Mouse (Mus musculus): Measurements from ENCODE around the gene Angptl4. TPM values are rescaled to one million over a fixed set of nuclear protein-coding genes. Genes with fewer than 3 reads are reported as not detected.

Angptl4 gene
- total and polyA plus RNA-seq, 3 experiments, result 6.3 to 12.2 (median 8.0) TPM

- in situ Hi-C loops (cut with MboI; ENCODE audit: low pct_ligation_motif_present, low pct_unique_long_range_greater_than_20kb, low sequenced_read_pairs), result no loop called here
Measured at GRCm38 (mm10) chr17:33771617-33772016, 10.0 kb downstream of the Angptl4 start.

GRCm38 (mm10) chr17:33766389-33766788, 15.2 kb downstream of the Angptl4 start:
- no peak overlapping the region for H3K4me2 ChIP-seq (ENCODE audit: insufficient read depth, low read depth, poor library complexity, severe bottlenecking)

More at GRCm38 (mm10) chr17:33771617-33772016, 10.0 kb downstream of the Angptl4 start:
- Histone ChIP-seq H3K9ac (ENCODE audit: insufficient read depth, low read depth) (no peak overlapping the region), H3K27ac (ENCODE audit: insufficient read depth, low read depth) (no peak overlapping the region), H3K9me3 (replicated peaks; ENCODE audit: low read length) (no peaks in the 10 kb centered on the region), H3K36me3 (replicated peaks in 1 of 2; ENCODE audit: control insufficient read depth in 1 of 2, insufficient read depth in 1 of 2, low read length in 1 of 2) (peaks cover 8 to 25% of the 10 kb centered on the region in 2 experiments), H3K4me2 (ENCODE audit: insufficient read depth, low read depth, poor library complexity, severe bottlenecking) (no peak overlapping the region), H3K4me3 (replicated peaks in 1 of 3; ENCODE audit: low read depth in 2 of 3, low read length in 2 of 3, poor library complexity in 1 of 3) (no peak overlapping the region), H3K79me2 (replicated peaks; ENCODE audit: control insufficient read depth, extremely low read depth, insufficient read depth, poor library complexity, severe bottlenecking) (no peaks in the 10 kb centered on the region), H3K27me3 (replicated peaks) (no peaks in the 10 kb centered on the region), H3K4me1 (ENCODE audit: control insufficient read depth in 1 of 2, insufficient read depth in 2 of 2) (no peaks in the 10 kb centered on the region)
- dilution Hi-C loops (cut with MboI; ENCODE audit: extremely low pct_ligation_motif_present, extremely low pct_unique_long_range_greater_than_20kb, low sequenced_read_pairs), result no loop called here
- no peak for DNase-seq (ENCODE audit: extremely low read depth)
- TF ChIP-seq PAX5 (IDR thresholded peaks at IDR 0.05; ENCODE audit: low read length) (no peak), ZKSCAN1 (IDR thresholded peaks at IDR 0.05; ENCODE audit: borderline replicate concordance, low read depth, low read length) (no peak), ZMIZ1 (IDR thresholded peaks at IDR 0.05; ENCODE audit: low read depth, low read length) (no peak), ZC3H11A (IDR thresholded peaks at IDR 0.05; ENCODE audit: low read depth, low read length) (no peak), IRF4 (IDR thresholded peaks at IDR 0.05; ENCODE audit: low read depth, low read length) (no peak), UBTF (IDR thresholded peaks at IDR 0.05; ENCODE audit: low read depth, low read length) (no peak), ETS1 (conservative IDR thresholded peaks at IDR 0.05; ENCODE audit: low read depth, low read length) (no peak), USF1 (IDR thresholded peaks at IDR 0.05; ENCODE audit: low read depth, low read length) (no peak), CHD1 (IDR thresholded peaks at IDR 0.05; ENCODE audit: low read depth, low read length) (no peak), EP300 (IDR thresholded peaks at IDR 0.05; ENCODE audit: low read length) (no peak), HCFC1 (IDR thresholded peaks at IDR 0.05; ENCODE audit: low read depth, low read length) (no peak), MAX (IDR thresholded peaks at IDR 0.05; ENCODE audit: low read length) (no peak), TBP (conservative IDR thresholded peaks at IDR 0.05; ENCODE audit: low read depth, low read length) (no peak), GABPA (IDR thresholded peaks at IDR 0.05; ENCODE audit: insufficient replicate concordance, low read depth, low read length) (no peak), RCOR1 (conservative IDR thresholded peaks at IDR 0.05; ENCODE audit: low read depth, low read length) (no peak), E2F4 (IDR thresholded peaks at IDR 0.05; ENCODE audit: insufficient replicate concordance, low read depth, low read length) (no peak), POLR2A (IDR thresholded peaks at IDR 0.05; ENCODE audit: low read depth, low read length) (no peak), MAZ (IDR thresholded peaks at IDR 0.05; ENCODE audit: low read depth, low read length) (no peak), CHD2 (IDR thresholded peaks at IDR 0.05; ENCODE audit: low read length) (no peak), MAFK (IDR thresholded peaks at IDR 0.05; ENCODE audit: insufficient replicate concordance, low read length) (no peak)

More at GRCm38 (mm10) chr17:33766389-33766788, 15.2 kb downstream of the Angptl4 start:
- Histone ChIP-seq H3K9ac (ENCODE audit: insufficient read depth, low read depth) (no peak overlapping the region), H3K4me1 (ENCODE audit: control insufficient read depth in 1 of 2, insufficient read depth in 2 of 2) (peaks cover 0 to 4% of the 10 kb centered on the region in 2 experiments; a peak in 1 of 4 replicates), H3K27ac (ENCODE audit: insufficient read depth, low read depth) (no peak overlapping the region), H3K4me3 (replicated peaks in 1 of 3; ENCODE audit: low read depth in 2 of 3, low read length in 2 of 3, poor library complexity in 1 of 3) (no peak overlapping the region), H3K9me3 (replicated peaks; ENCODE audit: low read length) (no peaks in the 10 kb centered on the region), H3K36me3 (replicated peaks in 1 of 2; ENCODE audit: control insufficient read depth in 1 of 2, insufficient read depth in 1 of 2, low read length in 1 of 2) (no peaks in the 10 kb centered on the region), H3K27me3 (replicated peaks) (no peaks in the 10 kb centered on the region), H3K79me2 (replicated peaks; ENCODE audit: control insufficient read depth, extremely low read depth, insufficient read depth, poor library complexity, severe bottlenecking) (no peaks in the 10 kb centered on the region)
- no peak for TF ChIP-seq MXI1 (IDR thresholded peaks at IDR 0.05; ENCODE audit: low read depth, low read length)
- TF ChIP-seq CTCF (conservative IDR thresholded peaks at IDR 0.05 in 1 of 2, IDR thresholded peaks at IDR 0.05 in 1 of 2; ENCODE audit: low read depth in 2 of 2, low read length in 2 of 2), result no peak
- TF ChIP-seq POLR2A (IDR thresholded peaks at IDR 0.05; ENCODE audit: low read depth, low read length), result no peak
- no peak for TF ChIP-seq KAT2A (IDR thresholded peaks at IDR 0.05; ENCODE audit: insufficient replicate concordance, low read length)
- no peak for TF ChIP-seq NRF1 (IDR thresholded peaks at IDR 0.05; ENCODE audit: low read depth, low read length)
- TF ChIP-seq MEF2A (IDR thresholded peaks at IDR 0.05; ENCODE audit: borderline replicate concordance, low read depth, low read length), result no peak
- TF ChIP-seq HCFC1 (IDR thresholded peaks at IDR 0.05; ENCODE audit: low read depth, low read length), result no peak
- TF ChIP-seq PAX5 (IDR thresholded peaks at IDR 0.05; ENCODE audit: low read length), result no peak
- no peak for TF ChIP-seq CHD2 (IDR thresholded peaks at IDR 0.05; ENCODE audit: low read length)
- no peak for TF ChIP-seq EP300 (IDR thresholded peaks at IDR 0.05; ENCODE audit: low read length)
- TF ChIP-seq ETS1 (conservative IDR thresholded peaks at IDR 0.05; ENCODE audit: low read depth, low read length), result no peak
- TF ChIP-seq USF1 (IDR thresholded peaks at IDR 0.05; ENCODE audit: low read depth, low read length), result no peak
- no peak for TF ChIP-seq TCF12 (IDR thresholded peaks at IDR 0.05; ENCODE audit: low read depth, low read length)
- no peak for TF ChIP-seq ZNF384 (IDR thresholded peaks at IDR 0.05; ENCODE audit: low read depth, low read length)
- TF ChIP-seq UBTF (IDR thresholded peaks at IDR 0.05; ENCODE audit: low read depth, low read length), result no peak
- dilution Hi-C loops (cut with MboI; ENCODE audit: extremely low pct_ligation_motif_present, extremely low pct_unique_long_range_greater_than_20kb, low sequenced_read_pairs) (no loop called here), in situ Hi-C loops (cut with MboI; ENCODE audit: low pct_ligation_motif_present, low pct_unique_long_range_greater_than_20kb, low sequenced_read_pairs) (no loop called here)
- DNase-seq (ENCODE audit: extremely low read depth), result no peak
